Mouse (Mus musculus) CH12.LX (cell line): Measurements from ENCODE around the gene D630003M21Rik. TPM values are rescaled to one million over a fixed set of nuclear protein-coding genes. Genes with fewer than 3 reads are reported as not detected.
A peak's percentile ranks its signal among the peaks of the same experiment; 100 is the strongest.

ENCODE experiments used
- DNase-seq: peaks from one replicate; pipeline ENCODE4 v3.0.0-alpha.2; 2013; ENCODE audit errors: extremely low read depth
- H3K27ac ChIP-seq: 2 replicates; pipeline ENCODE4 v1.5.1; 2012; ENCODE audit warnings: low read depth, mild to moderate bottlenecking, control low read depth, moderate library complexity; ENCODE audit not compliant: insufficient read depth
- H3K27me3 ChIP-seq: replicated peaks from 2 replicates; pipeline ENCODE3; 2012; ENCODE audit warnings: inconsistent platforms
- H3K36me3 ChIP-seq, 2 experiments: replicated peaks in 1 of 2; 2 replicates each; pipeline versions ENCODE3 to v1.6.1; 2012; ENCODE audit warnings: inconsistent platforms in 1 of 2, low read length in 1 of 2, mild to moderate bottlenecking in 1 of 2, mixed read lengths in 1 of 2, moderate library complexity in 1 of 2; ENCODE audit not compliant: control insufficient read depth in 1 of 2, insufficient read depth in 1 of 2
- H3K4me1 ChIP-seq, 2 experiments: 2 replicates each; pipeline ENCODE4 v1.6.1; 2012; ENCODE audit warnings: inconsistent platforms in 1 of 2, moderate library complexity in 1 of 2; ENCODE audit not compliant: insufficient read depth in 2 of 2, control insufficient read depth in 1 of 2
- H3K4me2 ChIP-seq: 2 replicates; pipeline ENCODE4 v1.6.1; 2012; ENCODE audit warnings: low read depth, mild to moderate bottlenecking, control low read depth; ENCODE audit not compliant: poor library complexity, insufficient read depth, severe bottlenecking
- H3K4me3 ChIP-seq, 3 experiments: fragments of 150-350 bp in 1 of 3; sonication (generic) in 1 of 3; replicated peaks in 1 of 3; 2 replicates each; pipeline versions ENCODE3 to v1.5.1; 2011 to 2012; ENCODE audit warnings: low read depth in 2 of 3, low read length in 2 of 3, mild to moderate bottlenecking in 2 of 3, moderate library complexity in 2 of 3, control low read depth in 1 of 3, improper control_type of control experiment in 1 of 3, inconsistent platforms in 1 of 3, mixed read lengths in 1 of 3; ENCODE audit not compliant: poor library complexity in 1 of 3
- H3K79me2 ChIP-seq: replicated peaks from 2 replicates; pipeline ENCODE4 v1.6.1; 2012; ENCODE audit warnings: mild to moderate bottlenecking, moderate library complexity; ENCODE audit not compliant: control insufficient read depth, poor library complexity, insufficient read depth, severe bottlenecking; ENCODE audit errors: extremely low read depth
- H3K9ac ChIP-seq: 2 replicates; pipeline ENCODE4 v1.6.1; 2012; ENCODE audit warnings: low read depth, mild to moderate bottlenecking, control low read depth, moderate library complexity; ENCODE audit not compliant: insufficient read depth
- H3K9me3 ChIP-seq: replicated peaks from 2 replicates; pipeline ENCODE3; 2012; ENCODE audit warnings: low read length, inconsistent platforms, mixed read lengths
- BHLHE40 ChIP-seq: IDR thresholded peaks from 2 replicates; pipeline ENCODE4 v1.6.1; 2011; ENCODE audit warnings: mild to moderate bottlenecking, low read depth, low read length, improper control_type of control experiment
- CHD1 ChIP-seq: IDR thresholded peaks from 2 replicates; pipeline ENCODE4 v1.6.1; 2012; ENCODE audit warnings: low read depth, low read length, improper control_type of control experiment, inconsistent platforms
- CHD2 ChIP-seq: IDR thresholded peaks from 2 replicates; pipeline ENCODE4 v1.6.1; 2011; ENCODE audit warnings: low read length, improper control_type of control experiment
- EP300 ChIP-seq: IDR thresholded peaks from 2 replicates; pipeline ENCODE4 v1.6.1; 2011; ENCODE audit warnings: low read length, improper control_type of control experiment
- ETS1 ChIP-seq: conservative IDR thresholded peaks from 2 replicates; pipeline ENCODE4 v1.6.1; 2012; ENCODE audit warnings: low read depth, mild to moderate bottlenecking, inconsistent platforms, low read length, improper control_type of control experiment, moderate library complexity
- GABPA ChIP-seq: IDR thresholded peaks from 2 replicates; pipeline ENCODE4 v1.6.1; 2012; ENCODE audit warnings: low read depth, low read length, improper control_type of control experiment, inconsistent platforms; ENCODE audit not compliant: insufficient replicate concordance
- HCFC1 ChIP-seq: IDR thresholded peaks from 2 replicates; pipeline ENCODE4 v1.6.1; 2012; ENCODE audit warnings: low read depth, mild to moderate bottlenecking, inconsistent platforms, low read length, improper control_type of control experiment
- IRF4 ChIP-seq: IDR thresholded peaks from 2 replicates; pipeline ENCODE4 v1.6.1; 2014; ENCODE audit warnings: low read depth, mild to moderate bottlenecking, inconsistent platforms, low read length, improper control_type of control experiment
- MAFK ChIP-seq: IDR thresholded peaks from 2 replicates; pipeline ENCODE4 v1.6.1; 2011; ENCODE audit warnings: low read length, improper control_type of control experiment; ENCODE audit not compliant: insufficient replicate concordance
- MAZ ChIP-seq: IDR thresholded peaks from 2 replicates; pipeline ENCODE4 v1.6.1; 2012; ENCODE audit warnings: low read depth, mild to moderate bottlenecking, inconsistent platforms, low read length, improper control_type of control experiment, moderate library complexity
- MXI1 ChIP-seq: IDR thresholded peaks from 2 replicates; pipeline ENCODE4 v1.6.1; 2011; ENCODE audit warnings: mild to moderate bottlenecking, low read depth, low read length, improper control_type of control experiment
- MYC ChIP-seq: IDR thresholded peaks from 2 replicates; pipeline ENCODE4 v1.6.1; 2011; ENCODE audit warnings: low read depth, mild to moderate bottlenecking, improper control_type of control experiment, low read length
- NELFE ChIP-seq: IDR thresholded peaks from 2 replicates; pipeline ENCODE4 v1.6.1; 2011; ENCODE audit warnings: low read depth, low read length, improper control_type of control experiment
- NRF1 ChIP-seq: IDR thresholded peaks from 2 replicates; pipeline ENCODE4 v1.6.1; 2014; ENCODE audit warnings: low read depth, mild to moderate bottlenecking, inconsistent platforms, low read length, improper control_type of control experiment, moderate library complexity
- POLR2A ChIP-seq: IDR thresholded peaks from 2 replicates; pipeline ENCODE4 v1.6.1; 2011; ENCODE audit warnings: low read depth, mild to moderate bottlenecking, improper control_type of control experiment, low read length
- SMC3 ChIP-seq: IDR thresholded peaks from 2 replicates; pipeline ENCODE4 v1.6.1; 2011; ENCODE audit warnings: low read depth, low read length, improper control_type of control experiment
- TBP ChIP-seq: conservative IDR thresholded peaks from 2 replicates; pipeline ENCODE4 v1.6.1; 2011; ENCODE audit warnings: low read depth, low read length, improper control_type of control experiment
- UBTF ChIP-seq: IDR thresholded peaks from 2 replicates; pipeline ENCODE4 v1.6.1; 2012; ENCODE audit warnings: low read depth, mild to moderate bottlenecking, inconsistent platforms, low read length, improper control_type of control experiment, moderate library complexity
- USF1 ChIP-seq: IDR thresholded peaks from 2 replicates; pipeline ENCODE4 v1.6.1; 2014; ENCODE audit warnings: low read depth, mild to moderate bottlenecking, inconsistent platforms, low read length, improper control_type of control experiment
- USF2 ChIP-seq: conservative IDR thresholded peaks from 2 replicates; pipeline ENCODE4 v1.6.1; 2011; ENCODE audit warnings: low read depth, low read length, improper control_type of control experiment
- ZC3H11A ChIP-seq: IDR thresholded peaks from 2 replicates; pipeline ENCODE4 v1.6.1; 2012; ENCODE audit warnings: low read depth, mild to moderate bottlenecking, inconsistent platforms, low read length, improper control_type of control experiment
- ZKSCAN1 ChIP-seq: IDR thresholded peaks from 2 replicates; pipeline ENCODE4 v1.6.1; 2012; ENCODE audit warnings: low read depth, inconsistent platforms, low read length, improper control_type of control experiment, borderline replicate concordance
- ZMIZ1 ChIP-seq: IDR thresholded peaks from 2 replicates; pipeline ENCODE4 v1.6.1; 2012; ENCODE audit warnings: low read depth, mild to moderate bottlenecking, inconsistent platforms, low read length, improper control_type of control experiment
- ZNF384 ChIP-seq: IDR thresholded peaks from 2 replicates; pipeline ENCODE4 v1.6.1; 2012; ENCODE audit warnings: low read depth, low read length, improper control_type of control experiment, inconsistent platforms
- dilution Hi-C: fragments of 300-500 bp; cut with MboI; formaldehyde crosslinking; loops from 2 replicates; pipeline ENCODE4 v1.14.3; 2020; ENCODE audit warnings: low sequenced_read_pairs; ENCODE audit not compliant: extremely low pct_unique_long_range_greater_than_20kb, extremely low pct_ligation_motif_present
- in situ Hi-C: fragments of 300-500 bp; cut with MboI; formaldehyde crosslinking; loops from 3 replicates; pipeline ENCODE4 v1.14.3; 2019; ENCODE audit warnings: low sequenced_read_pairs, low pct_ligation_motif_present, low pct_unique_long_range_greater_than_20kb, mixed read lengths
- polyA plus RNA-seq: library from polyadenylated mRNA; unstranded; fragments of >175 nt; gene quantifications from 2 replicates; pipeline ENCODE4 v1.2.1, GENCODE M21; 2012; ENCODE audit warnings: low read depth; ENCODE audit not compliant: insufficient read length
- total RNA-seq, 2 experiments: library from RNA; depleted of rRNA; stranded (reverse); fragments of 300-350 nt in 1 of 2; fragments of >200 nt in 1 of 2; gene quantifications; 2 replicates each; pipeline ENCODE4 v1.2.3; 2012 to 2014

Gene D630003M21Rik
- total and polyA plus RNA-seq, 3 experiments, result 0.23 to 1.4 (median 0.93) TPM

- in situ Hi-C loops (no loop called here), dilution Hi-C loops (no loop called here)
- Histone ChIP-seq H3K36me3 (no peaks in the 10 kb centered on the region), H3K9me3 (peaks cover 12% of the 10 kb centered on the region), H3K4me2 (no peak overlapping the region), H3K4me3 (no peak overlapping the region), H3K79me2 (no peaks in the 10 kb centered on the region), H3K27me3 (peaks cover 38% of the 10 kb centered on the region), H3K4me1 (peaks cover 16 to 29% of the 10 kb centered on the region in 2 experiments), H3K27ac (no peak overlapping the region), H3K9ac (no peak overlapping the region)
- no peak for DNase-seq
- TF ChIP-seq MXI1, result no peak
- TF ChIP-seq IRF4, result no peak
- TF ChIP-seq MAFK, result 0 out of 2 replicates have a peak, but pooled peaks have one; percentile 12
- no peak for TF ChIP-seq USF2
- no peak for TF ChIP-seq GABPA
- peak; percentile 52; the same call in 1 of the 2 replicates for TF ChIP-seq BHLHE40
- TF ChIP-seq EP300, result peak; percentile 52
These were observed 53.6 kb downstream of the D630003M21Rik start for GRCm38 (mm10) chr2:158175433-158175832.

- Histone ChIP-seq H3K9ac (no peak overlapping the region), H3K4me2 (no peak overlapping the region), H3K4me1 (peaks cover 16 to 29% of the 10 kb centered on the region in 2 experiments), H3K27ac (no peak overlapping the region), H3K27me3 (peaks cover 41% of the 10 kb centered on the region)
- dilution Hi-C loops, result no loop called here
- TF ChIP-seq BHLHE40, result no peak
- TF ChIP-seq USF1, result no peak
- no peak for TF ChIP-seq SMC3
- TF ChIP-seq NRF1, result no peak
- TF ChIP-seq ETS1, result no peak
- TF ChIP-seq, all 38 proteins: peak for 0
- in situ Hi-C loops, result no loop called here
- Histone ChIP-seq H3K4me3 (no peak overlapping the region), H3K36me3 (no peaks in the 10 kb centered on the region), H3K79me2 (no peaks in the 10 kb centered on the region), H3K9me3 (peaks cover 12% of the 10 kb centered on the region)
- DNase-seq, result no peak
These were observed 54.1 kb downstream of the D630003M21Rik start for GRCm38 (mm10) chr2:158174958-158175357.

- no peak overlapping the region for H3K4me3 ChIP-seq
- no peak for DNase-seq
- no peaks in the 10 kb centered on the region for H3K36me3 ChIP-seq
- dilution Hi-C loops, result no loop called here
- H3K4me2 ChIP-seq, result no peak overlapping the region
- H3K4me1 ChIP-seq, result peaks cover 16 to 29% of the 10 kb centered on the region in 2 experiments
- H3K79me2 ChIP-seq, result no peaks in the 10 kb centered on the region
- TF ChIP-seq CHD1 (no peak), UBTF (no peak), POLR2A (no peak), CHD2 (no peak), ZC3H11A (no peak), HCFC1 (no peak), NELFE (no peak), USF1 (no peak), USF2 (no peak), ZNF384 (no peak), ETS1 (no peak), MAFK (no peak), MXI1 (no peak), TBP (no peak), ZMIZ1 (no peak), ZKSCAN1 (no peak), MAZ (no peak), MYC (no peak)
- H3K27ac ChIP-seq, result no peak overlapping the region
- peaks cover 12% of the 10 kb centered on the region for H3K9me3 ChIP-seq
- H3K9ac ChIP-seq, result no peak overlapping the region
- in situ Hi-C loops, result no loop called here
- H3K27me3 ChIP-seq, result peaks cover 43% of the 10 kb centered on the region
These were observed 54.6 kb downstream of the D630003M21Rik start for GRCm38 (mm10) chr2:158174438-158174837.
